Mouse (Mus musculus) hindbrain, embryonic 14.5 days (tissue): Measurements from ENCODE around the gene Elovl7. TPM values are rescaled to one million over a fixed set of nuclear protein-coding genes. Genes with fewer than 3 reads are reported as not detected.

ENCODE experiments used
- ATAC-seq: fragments of 200-750 bp; cut with Nextera tagmentation; 2 replicates; pipeline ENCODE4 v1.8.0; 2017; ENCODE audit warnings: moderate number of reproducible peaks, mild to moderate bottlenecking, moderate TSS enrichment, moderate library complexity; ENCODE audit not compliant: low FRiP score
- DNase-seq: peaks from one replicate; pipeline ENCODE4 v3.0.0-alpha.2; 2015; ENCODE audit warnings: low spot score
- H3K27ac ChIP-seq: fragments of 300-500 bp; sonication (generic); 2 replicates; pipeline ENCODE4 v1.5.1; 2014; ENCODE audit warnings: mild to moderate bottlenecking, moderate library complexity
- H3K27me3 ChIP-seq: fragments of 300-500 bp; sonication (generic); 2 replicates; pipeline ENCODE4 v1.6.1; 2014; ENCODE audit warnings: mild to moderate bottlenecking, low read length, mixed read lengths; ENCODE audit not compliant: control insufficient read depth, insufficient read depth
- H3K36me3 ChIP-seq: fragments of 300-500 bp; sonication (generic); replicated peaks from 2 replicates; pipeline ENCODE4 v1.6.1; 2014; ENCODE audit not compliant: control insufficient read depth, insufficient read depth
- H3K4me1 ChIP-seq: fragments of 300-500 bp; sonication (generic); replicated peaks from 2 replicates; pipeline ENCODE4 v1.6.1; 2014; ENCODE audit warnings: antibody characterized with exemption, low read length, mixed read lengths; ENCODE audit not compliant: control insufficient read depth, insufficient read depth
- H3K4me2 ChIP-seq: fragments of 300-500 bp; sonication (generic); replicated peaks from 2 replicates; pipeline ENCODE4 v1.6.1; 2014; ENCODE audit warnings: mild to moderate bottlenecking, moderate library complexity
- H3K4me3 ChIP-seq: fragments of 300-500 bp; sonication (generic); replicated peaks from 2 replicates; pipeline ENCODE4 v1.5.1; 2014; ENCODE audit warnings: mild to moderate bottlenecking, low read length
- H3K9ac ChIP-seq: fragments of 300-500 bp; sonication (generic); 2 replicates; pipeline ENCODE4 v1.6.1; 2014
- H3K9me3 ChIP-seq: fragments of 300-500 bp; sonication (generic); 2 replicates; pipeline ENCODE4 v1.6.1; 2016; ENCODE audit warnings: low read length; ENCODE audit not compliant: control insufficient read depth
- WGBS: fragments of 180-500 bp; shearing (Covaris S2); extraction: QIAGEN DNeasy Blood & Tissue Kit; methylation state at CpG from one replicate; pipeline ENCODE4 v1.1.7; 2014; 5-methylcytosine and 5-hydroxymethylcytosine counted together
- polyA plus RNA-seq: library from polyadenylated mRNA; unstranded; fragments of >200 nt; fragmentation: Nextera tagmentation; extraction: Ambion mirVana; gene quantifications from 2 replicates; pipeline ENCODE4 v1.2.1, GENCODE M21; 2014

Elovl7 gene
- polyA plus RNA-seq, 1 experiment from 2014 or later, result 2.5 TPM

- no peak for ATAC-seq
- no peak overlapping the region for H3K27ac ChIP-seq
- H3K9ac ChIP-seq, result no peak overlapping the region
- no peaks in the 10 kb centered on the region for H3K4me1 ChIP-seq
- H3K27me3 ChIP-seq, result no peaks in the 10 kb centered on the region
- WGBS, result 89% methylated on average over 9 of the region's 9 CpGs
- no peak overlapping the region for H3K4me2 ChIP-seq
- no peaks in the 10 kb centered on the region for H3K9me3 ChIP-seq
- DNase-seq, result no peak
- no peaks in the 10 kb centered on the region for H3K36me3 ChIP-seq
- H3K4me3 ChIP-seq, result no peak overlapping the region
Observed at GRCm38 (mm10) chr13:108267841-108268634, 53.8 kb downstream of the Elovl7 start.

- no peak overlapping the region for H3K4me3 ChIP-seq
- DNase-seq, result no peak
- 75% methylated on average over 7 of the region's 7 CpGs for WGBS
- no peaks in the 10 kb centered on the region for H3K4me1 ChIP-seq
- ATAC-seq, result no peak
- H3K9me3 ChIP-seq, result no peaks in the 10 kb centered on the region
- no peaks in the 10 kb centered on the region for H3K36me3 ChIP-seq
- no peak overlapping the region for H3K9ac ChIP-seq
- no peak overlapping the region for H3K4me2 ChIP-seq
- H3K27me3 ChIP-seq, result no peaks in the 10 kb centered on the region
- H3K27ac ChIP-seq, result no peak overlapping the region
Observed at GRCm38 (mm10) chr13:108271458-108272148, 57.4 kb downstream of the Elovl7 start.

DNA sequence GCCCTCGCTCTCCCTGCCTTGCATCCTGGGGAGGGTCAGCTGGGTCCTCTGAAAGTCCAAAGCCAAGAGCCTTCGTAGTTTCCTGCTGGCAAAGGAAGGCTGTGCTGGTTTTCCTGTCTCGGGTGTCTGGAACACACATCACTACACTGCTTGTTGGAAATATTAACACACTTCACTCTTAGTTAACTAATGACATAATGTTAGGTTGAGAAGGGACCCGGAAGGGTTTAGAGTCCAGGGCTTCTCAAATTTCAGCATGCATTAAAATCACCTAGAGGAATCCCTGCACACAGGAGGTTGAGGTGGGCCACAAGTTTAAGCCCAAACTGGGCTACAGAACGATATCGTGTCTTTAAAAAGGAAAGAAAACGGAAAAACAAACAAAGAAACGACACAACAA lies 58.1 kb downstream of the Elovl7 start:
- H3K4me1 ChIP-seq, result no peaks in the 10 kb centered on the region
- no peak overlapping the region for H3K4me2 ChIP-seq
- ATAC-seq (no peak), DNase-seq (no peak)
- H3K9me3 ChIP-seq, result no peaks in the 10 kb centered on the region
- H3K9ac ChIP-seq, result no peak overlapping the region
- H3K36me3 ChIP-seq, result no peaks in the 10 kb centered on the region
- 89% methylated on average over 8 of the region's 8 CpGs for WGBS
- H3K4me3 ChIP-seq, result no peak overlapping the region
- H3K27ac ChIP-seq, result no peak overlapping the region
- H3K27me3 ChIP-seq, result no peaks in the 10 kb centered on the region

- no peak for DNase-seq
- WGBS, result 59% methylated on average over 15 of the region's 15 CpGs
- Histone ChIP-seq H3K27ac (no peak overlapping the region), H3K9me3 (no peaks in the 10 kb centered on the region), H3K4me3 (no peak overlapping the region), H3K27me3 (no peaks in the 10 kb centered on the region), H3K36me3 (no peaks in the 10 kb centered on the region), H3K4me2 (no peak overlapping the region), H3K4me1 (no peaks in the 10 kb centered on the region), H3K9ac (no peak overlapping the region)
- no peak for ATAC-seq
Observed at GRCm38 (mm10) chr13:108273034-108273433, 58.8 kb downstream of the Elovl7 start.

- DNase-seq (no peak), ATAC-seq (no peak)
- Histone ChIP-seq H3K36me3 (no peaks in the 10 kb centered on the region), H3K27ac (no peak overlapping the region), H3K9ac (no peak overlapping the region), H3K27me3 (no peaks in the 10 kb centered on the region), H3K4me2 (no peak overlapping the region), H3K4me3 (no peak overlapping the region), H3K9me3 (no peaks in the 10 kb centered on the region), H3K4me1 (no peaks in the 10 kb centered on the region)
- WGBS, result 50% methylated on average over 5 of the region's 5 CpGs
Observed at GRCm38 (mm10) chr13:108273456-108273855, 59.3 kb downstream of the Elovl7 start.

DNA sequence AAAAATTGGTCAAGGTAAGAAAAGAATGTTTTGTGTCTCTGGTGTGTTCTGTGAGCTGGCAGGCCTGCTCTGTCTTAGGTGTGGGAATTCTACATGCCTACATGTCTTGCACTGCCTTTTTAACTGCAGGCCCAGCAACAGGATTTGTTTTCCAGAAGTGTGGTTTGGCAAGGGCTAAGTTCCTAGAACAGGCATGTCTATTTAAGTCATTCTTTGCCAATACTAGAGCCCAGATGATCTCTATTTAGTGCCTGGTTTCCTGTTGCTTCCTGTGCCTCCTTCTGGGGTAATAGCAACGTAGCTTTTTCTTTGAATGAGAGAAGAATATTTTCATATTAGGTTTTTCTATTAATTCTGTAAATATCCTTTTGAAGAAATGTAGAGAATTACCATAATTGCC lies 62.4 kb downstream of the Elovl7 start:
- DNase-seq (no peak), ATAC-seq (no peak)
- Histone ChIP-seq H3K27me3 (no peaks in the 10 kb centered on the region), H3K9ac (no peak overlapping the region), H3K4me1 (no peaks in the 10 kb centered on the region; the same call in 1 of the 2 replicates), H3K9me3 (no peaks in the 10 kb centered on the region), H3K4me3 (no peak overlapping the region), H3K27ac (no peak overlapping the region), H3K4me2 (no peak overlapping the region), H3K36me3 (no peaks in the 10 kb centered on the region)
- 70% methylated on average over 1 of the region's 1 CpGs for WGBS

GRCm38 (mm10) chr13:108277320-108277719 lies 63.1 kb downstream of the Elovl7 start:
- no peaks in the 10 kb centered on the region for H3K36me3 ChIP-seq
- no peaks in the 10 kb centered on the region; the same call in 1 of the 2 replicates for H3K4me1 ChIP-seq
- H3K27ac ChIP-seq, result no peak overlapping the region
- 81% methylated on average over 7 of the region's 7 CpGs for WGBS
- DNase-seq (no peak), ATAC-seq (no peak)
- no peak overlapping the region for H3K4me2 ChIP-seq
- no peak overlapping the region for H3K4me3 ChIP-seq
- no peak overlapping the region for H3K9ac ChIP-seq
- no peaks in the 10 kb centered on the region for H3K9me3 ChIP-seq
- no peaks in the 10 kb centered on the region for H3K27me3 ChIP-seq

- H3K4me2 ChIP-seq, result no peak overlapping the region
- H3K4me1 ChIP-seq, result no peaks in the 10 kb centered on the region; the same call in 1 of the 2 replicates
- H3K9me3 ChIP-seq, result no peaks in the 10 kb centered on the region
- 0 out of 2 replicates have a peak overlapping the region, but pooled peaks have one; percentile 41 for H3K27ac ChIP-seq
- H3K4me3 ChIP-seq, result no peak overlapping the region
- no peak overlapping the region for H3K9ac ChIP-seq
- H3K27me3 ChIP-seq, result no peaks in the 10 kb centered on the region
- no peaks in the 10 kb centered on the region for H3K36me3 ChIP-seq
- WGBS, result 58% methylated on average over 6 of the region's 6 CpGs
- ATAC-seq, result no peak
- DNase-seq, result no peak
Observed at GRCm38 (mm10) chr13:108278592-108278991, 64.4 kb downstream of the Elovl7 start.

DNA sequence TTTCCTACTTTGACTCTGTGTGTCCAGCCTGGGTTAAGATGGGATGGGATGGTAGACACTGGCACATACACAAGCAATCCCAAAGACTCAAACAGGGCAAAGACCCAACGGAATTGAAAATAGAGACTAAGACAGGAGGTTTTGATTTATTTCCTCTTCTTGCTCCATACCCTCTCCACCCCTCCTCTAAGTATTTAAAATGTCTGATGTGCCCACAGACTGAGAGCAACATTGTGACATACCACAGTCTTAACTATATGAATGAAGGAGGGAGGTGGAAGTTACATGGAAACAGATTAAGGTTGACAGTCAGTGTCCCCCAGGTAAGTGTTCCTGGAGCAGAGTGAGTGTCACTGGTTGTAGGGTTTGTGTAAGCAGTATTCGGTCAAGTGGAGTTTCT lies 70.1 kb downstream of the Elovl7 start:
- Histone ChIP-seq H3K36me3 (no peaks in the 10 kb centered on the region), H3K9ac (no peak overlapping the region), H3K27ac (no peak overlapping the region), H3K27me3 (no peaks in the 10 kb centered on the region), H3K4me1 (no peaks in the 10 kb centered on the region), H3K4me2 (no peak overlapping the region), H3K9me3 (no peaks in the 10 kb centered on the region), H3K4me3 (no peak overlapping the region)
- DNase-seq (no peak), ATAC-seq (no peak)
- WGBS, result 99% methylated on average over 2 of the region's 2 CpGs
